7 mouse cellular contexts compared by ENCODE assay signal in genomic region chr8:122567361-122568108, GRCm38 (mm10). TPM values are rescaled to one million over a fixed set of nuclear protein-coding genes. Genes with fewer than 3 reads are reported as not detected.
DNase-seq lines count a peak whose midpoint lies in the region; ATAC-seq lines count a peak whose summit lies in the region.

Gene Cdt1 (plus strand): TSS chr8:122568015.

- peak within 1 kb of the TSS; percentile 82 for H3K4me3 ChIP-seq in embryonic facial prominence, embryonic 10.5 days
- H3K4me3 ChIP-seq in limb, embryonic 11.5 days (ENCODE audit: low read depth, low read length): peak within 1 kb of the TSS; percentile 83
- H3K4me3 ChIP-seq in midbrain, embryonic 14.5 days (replicated peaks; ENCODE audit: low read depth, low read length): peak within 1 kb of the TSS; percentile 60

- peak within 1 kb of the TSS; percentile 96 for H3K27ac ChIP-seq in embryonic facial prominence, embryonic 10.5 days (replicated peaks)
- H3K27ac ChIP-seq in limb, embryonic 11.5 days (replicated peaks; ENCODE audit: low read depth, low read length): peak within 1 kb of the TSS; percentile 78
- H3K27ac ChIP-seq in midbrain, embryonic 14.5 days (replicated peaks; ENCODE audit: low read depth, low read length): peak within 1 kb of the TSS; percentile 89

- H3K27me3 ChIP-seq in embryonic facial prominence, embryonic 10.5 days (replicated peaks; ENCODE audit: low read depth, poor library complexity, severe bottlenecking): no peaks in the 10 kb centered on the region
- H3K27me3 ChIP-seq in limb, embryonic 11.5 days (ENCODE audit: control insufficient read depth, insufficient read depth, low read length): no peaks in the 10 kb centered on the region
- H3K27me3 ChIP-seq in midbrain, embryonic 14.5 days (ENCODE audit: control insufficient read depth, insufficient read depth, low read length): no peaks in the 10 kb centered on the region

- WGBS in embryonic facial prominence, embryonic 10.5 days: under 1% methylated on average over 62 of the region's 62 CpGs
- under 1% methylated on average over 60 of the region's 62 CpGs for WGBS in limb, embryonic 11.5 days
- under 1% methylated on average over 62 of the region's 62 CpGs for WGBS in midbrain, embryonic 14.5 days

- H3K4me2 ChIP-seq in limb, embryonic 11.5 days (ENCODE audit: low read depth, severe bottlenecking): peak within 1 kb of the TSS; percentile 87
- H3K4me2 ChIP-seq in midbrain, embryonic 14.5 days (ENCODE audit: low read length): peak within 1 kb of the TSS; percentile 85

- H3K9ac ChIP-seq in limb, embryonic 11.5 days (ENCODE audit: low read length): peak within 1 kb of the TSS; percentile 86
- H3K9ac ChIP-seq in midbrain, embryonic 14.5 days (replicated peaks; ENCODE audit: low read length): peak within 1 kb of the TSS; percentile 67

- DNase-seq in adrenal gland, postnatal 10 days: peak; percentile 97
- DNase-seq in embryonic facial prominence, embryonic 10.5 days (ENCODE audit: low spot score): peak; percentile 98
- peak; percentile 100 for DNase-seq in heart, adult 11 months
- DNase-seq in kidney, adult 18-20 months: peak; percentile 95
- peak; percentile 97 for DNase-seq in limb, embryonic 11.5 days (ENCODE audit: low spot score)
- DNase-seq in midbrain, embryonic 14.5 days: peak; percentile 98
- DNase-seq in spleen, adult 18-20 months: peak; percentile 90 to 92

- peaks cover 42% of the 10 kb centered on the region for H3K4me1 ChIP-seq in embryonic facial prominence, embryonic 10.5 days
- H3K4me1 ChIP-seq in limb, embryonic 11.5 days (ENCODE audit: control insufficient read depth, insufficient read depth, low read length): peaks cover 14% of the 10 kb centered on the region
- peaks cover 11% of the 10 kb centered on the region for H3K4me1 ChIP-seq in midbrain, embryonic 14.5 days (ENCODE audit: control insufficient read depth, insufficient read depth, low read length)

- ATAC-seq in limb, embryonic 11.5 days (ENCODE audit: insufficient number of reproducible peaks, low FRiP score, low TSS enrichment, low read depth): peak; percentile 92
- ATAC-seq in midbrain, embryonic 14.5 days (ENCODE audit: low FRiP score, low TSS enrichment): peak; percentile 94

- peaks cover 46% of the 10 kb centered on the region for H3K36me3 ChIP-seq in embryonic facial prominence, embryonic 10.5 days (replicated peaks)
- H3K36me3 ChIP-seq in limb, embryonic 11.5 days (ENCODE audit: control insufficient read depth, insufficient read depth, low read length): peaks cover 28% of the 10 kb centered on the region
- H3K36me3 ChIP-seq in midbrain, embryonic 14.5 days (ENCODE audit: control insufficient read depth, insufficient read depth, low read length): peaks cover 20% of the 10 kb centered on the region

- no peaks in the 10 kb centered on the region for H3K9me3 ChIP-seq in embryonic facial prominence, embryonic 10.5 days
- H3K9me3 ChIP-seq in limb, embryonic 11.5 days (ENCODE audit: control insufficient read depth, low read length): no peaks in the 10 kb centered on the region
- no peaks in the 10 kb centered on the region for H3K9me3 ChIP-seq in midbrain, embryonic 14.5 days (ENCODE audit: control insufficient read depth, low read length)

RNA-seq across cellular contexts. Expression of gene Cdt1, which starts in this region (rescaled TPM):
- total RNA-seq in adrenal gland, postnatal 10 days (2021): 10 to 100 TPM; 17.2 to 20.7 TPM
- polyA plus RNA-seq in embryonic facial prominence, embryonic 10.5 days (2016; fragmentation: Nextera tagmentation; extraction: Ambion mirVana): 70.0 and 76.4 TPM in 2 replicates
- polyA plus RNA-seq in limb, embryonic 11.5 days (2014; fragmentation: Nextera tagmentation; extraction: Ambion mirVana): 46.4 and 51.7 TPM in 2 replicates
- polyA plus RNA-seq in midbrain, embryonic 14.5 days (2014; fragmentation: Nextera tagmentation; extraction: Ambion mirVana): 5.9 and 7.6 TPM in 2 replicates

Comparison
In these comparisons a context has a peak if more than half of its experiments do, and no peak if none do; other contexts are left out.
1. Peak in every context shown above with its lines: DNase-seq, ATAC-seq, H3K4me3 ChIP-seq and H3K27ac ChIP-seq.